Mouse (Mus musculus): Measurements from ENCODE around the gene Luc7l3.

Luc7l3 gene

GRCm38 (mm10) chr11:94338347-94338746 lies 16.6 kb upstream of the Luc7l3 start:
- 84% methylated on average over 2 of the region's 2 CpGs for WGBS

GRCm38 (mm10) chr11:94334386-94334968 lies 12.7 kb upstream of the Luc7l3 start:
- WGBS: 74% methylated on average over 8 of the region's 8 CpGs

GRCm38 (mm10) chr11:94332726-94333125 lies 10.9 kb upstream of the Luc7l3 start:
- WGBS: 47% methylated on average over 6 of the region's 6 CpGs

GRCm38 (mm10) chr11:94330211-94330610 lies 8.4 kb upstream of the Luc7l3 start:
- WGBS: 46% methylated on average over 3 of the region's 3 CpGs

GRCm38 (mm10) chr11:94329270-94329891 lies 7.6 kb upstream of the Luc7l3 start:
- WGBS: 18% methylated on average over 4 of the region's 4 CpGs

GRCm38 (mm10) chr11:94328644-94329025 lies 6.8 kb upstream of the Luc7l3 start:
- 2% methylated on average over 10 of the region's 10 CpGs for WGBS

- under 1% methylated on average over 78 of the region's 78 CpGs for WGBS
These were observed 6.2 kb upstream of the Luc7l3 start, which contains the start of gene Ankrd40 for GRCm38 (mm10) chr11:94327693-94328643. Gene Ankrd40 (plus strand): TSS chr11:94328001.

- under 1% methylated on average over 10 of the region's 10 CpGs for WGBS
These were observed 5.2 kb upstream of the Luc7l3 start for GRCm38 (mm10) chr11:94326961-94327411.

- 83% methylated on average over 5 of the region's 5 CpGs for WGBS
These were observed 2.8 kb upstream of the Luc7l3 start for GRCm38 (mm10) chr11:94324618-94325017.

- WGBS: 56% methylated on average over 5 of the region's 5 CpGs
These were observed 1.6 kb upstream of the Luc7l3 start for GRCm38 (mm10) chr11:94323271-94323925.

GRCm38 (mm10) chr11:94322636-94323035 lies 848 bp upstream of the Luc7l3 start:
- WGBS: 53% methylated on average over 5 of the region's 5 CpGs

- under 1% methylated on average over 67 of the region's 67 CpGs for WGBS
These were observed 538 bp downstream of the Luc7l3 start for GRCm38 (mm10) chr11:94320969-94321930.

- 44% methylated on average over 5 of the region's 5 CpGs for WGBS
These were observed 3.7 kb downstream of the Luc7l3 start for GRCm38 (mm10) chr11:94318056-94318455.

GRCm38 (mm10) chr11:94317515-94317914 lies 4.3 kb downstream of the Luc7l3 start:
- WGBS: 53% methylated on average over 4 of the region's 4 CpGs

GRCm38 (mm10) chr11:94317014-94317413 lies 4.8 kb downstream of the Luc7l3 start:
- 47% methylated on average over 1 of the region's 1 CpGs for WGBS

- WGBS: 58% methylated on average over 2 of the region's 2 CpGs
These were observed 5.3 kb downstream of the Luc7l3 start for GRCm38 (mm10) chr11:94316528-94316927.

GRCm38 (mm10) chr11:94315308-94315707 lies 6.5 kb downstream of the Luc7l3 start:
- 35% methylated on average over 1 of the region's 1 CpGs for WGBS

- WGBS: 24% methylated on average over 2 of the region's 2 CpGs
These were observed 7.6 kb downstream of the Luc7l3 start for GRCm38 (mm10) chr11:94314098-94314652.

GRCm38 (mm10) chr11:94312733-94313132 lies 9.1 kb downstream of the Luc7l3 start:
- WGBS: 59% methylated on average over 1 of the region's 1 CpGs

All from cerebral cortex, adult 2 months (tissue).